Mouse (Mus musculus): ENCODE results near the gene Rtf2. TPM values are rescaled to one million over a fixed set of nuclear protein-coding genes. Genes with fewer than 3 reads are reported as not detected.

Rtf2 gene
- polyA plus RNA-seq, 1 experiment from 2014 or later: 75.3 TPM

DNA sequence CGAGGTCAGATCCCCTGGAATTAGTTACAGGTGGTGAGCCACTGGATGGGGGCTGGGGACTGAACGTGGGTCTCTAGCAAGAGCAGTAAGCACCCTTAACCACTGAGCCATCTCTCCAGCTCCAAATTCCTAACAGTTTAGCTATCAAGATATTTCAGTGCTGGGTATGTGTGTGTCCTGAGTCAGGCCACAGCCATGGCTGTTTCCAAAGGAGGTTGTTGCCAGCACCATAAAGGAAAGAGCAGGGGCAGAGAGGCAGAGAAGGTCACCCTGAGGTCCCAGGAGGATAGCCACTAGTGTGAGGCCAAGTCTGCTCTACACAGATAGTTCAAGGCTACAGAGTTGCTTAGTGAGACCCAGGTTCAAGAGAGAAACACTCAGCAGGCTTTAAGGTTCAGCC is 20.3 kb downstream of the Rtf2 start:
- ATAC-seq: no peak
- no peak overlapping the region for H3K4me3 ChIP-seq (ENCODE audit: low read depth, low read length)
- H3K4me1 ChIP-seq (replicated peaks; ENCODE audit: control insufficient read depth, insufficient read depth, low read length): no peaks in the 10 kb centered on the region
- no peak overlapping the region for H3K4me2 ChIP-seq (replicated peaks; ENCODE audit: low read depth)
- peaks cover 62% of the 10 kb centered on the region for H3K36me3 ChIP-seq (ENCODE audit: control insufficient read depth, insufficient read depth)
- H3K27me3 ChIP-seq (replicated peaks; ENCODE audit: control insufficient read depth, insufficient read depth, low read length): no peaks in the 10 kb centered on the region
- 93% methylated on average over 2 of the region's 2 CpGs for WGBS
- H3K9ac ChIP-seq (ENCODE audit: low read depth, low read length): no peak overlapping the region
- no peak overlapping the region for H3K27ac ChIP-seq (ENCODE audit: low read depth, low read length)
- no peak for TF ChIP-seq CTCF (IDR thresholded peaks at IDR 0.05; ENCODE audit: low read depth)
- H3K9me3 ChIP-seq (ENCODE audit: control insufficient read depth): no peaks in the 10 kb centered on the region

DNA sequence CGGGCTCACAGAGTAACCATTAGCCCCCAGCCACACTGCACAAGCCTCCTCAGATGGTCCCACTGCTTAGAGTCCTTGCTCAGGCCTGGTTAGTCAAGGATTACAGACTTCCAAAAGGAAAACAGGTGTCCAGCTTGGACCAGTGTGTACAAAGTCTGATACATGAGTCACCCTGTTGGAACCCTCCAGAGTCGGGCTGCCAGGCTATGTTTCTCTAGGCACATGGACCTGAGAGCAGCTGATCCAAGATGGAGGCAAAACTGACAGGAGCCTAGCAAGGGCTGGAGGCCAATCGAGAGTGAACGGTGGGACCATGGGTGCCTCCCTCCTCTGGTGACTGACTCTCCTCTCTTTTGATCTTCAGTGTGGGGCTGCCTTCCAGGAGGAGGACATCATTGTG is 22.5 kb downstream of the Rtf2 start:
- no peak overlapping the region for H3K4me2 ChIP-seq (replicated peaks; ENCODE audit: low read depth)
- H3K9me3 ChIP-seq (ENCODE audit: control insufficient read depth): no peaks in the 10 kb centered on the region
- no peak overlapping the region for H3K27ac ChIP-seq (ENCODE audit: low read depth, low read length)
- H3K9ac ChIP-seq (ENCODE audit: low read depth, low read length): no peak overlapping the region
- H3K4me3 ChIP-seq (ENCODE audit: low read depth, low read length): no peak overlapping the region
- no peak for ATAC-seq
- peaks cover 68% of the 10 kb centered on the region for H3K36me3 ChIP-seq (ENCODE audit: control insufficient read depth, insufficient read depth)
- H3K27me3 ChIP-seq (replicated peaks; ENCODE audit: control insufficient read depth, insufficient read depth, low read length): no peaks in the 10 kb centered on the region
- no peaks in the 10 kb centered on the region for H3K4me1 ChIP-seq (replicated peaks; ENCODE audit: control insufficient read depth, insufficient read depth, low read length)
- WGBS: 90% methylated on average over 4 of the region's 4 CpGs
- no peak for TF ChIP-seq CTCF (IDR thresholded peaks at IDR 0.05; ENCODE audit: low read depth)

DNA sequence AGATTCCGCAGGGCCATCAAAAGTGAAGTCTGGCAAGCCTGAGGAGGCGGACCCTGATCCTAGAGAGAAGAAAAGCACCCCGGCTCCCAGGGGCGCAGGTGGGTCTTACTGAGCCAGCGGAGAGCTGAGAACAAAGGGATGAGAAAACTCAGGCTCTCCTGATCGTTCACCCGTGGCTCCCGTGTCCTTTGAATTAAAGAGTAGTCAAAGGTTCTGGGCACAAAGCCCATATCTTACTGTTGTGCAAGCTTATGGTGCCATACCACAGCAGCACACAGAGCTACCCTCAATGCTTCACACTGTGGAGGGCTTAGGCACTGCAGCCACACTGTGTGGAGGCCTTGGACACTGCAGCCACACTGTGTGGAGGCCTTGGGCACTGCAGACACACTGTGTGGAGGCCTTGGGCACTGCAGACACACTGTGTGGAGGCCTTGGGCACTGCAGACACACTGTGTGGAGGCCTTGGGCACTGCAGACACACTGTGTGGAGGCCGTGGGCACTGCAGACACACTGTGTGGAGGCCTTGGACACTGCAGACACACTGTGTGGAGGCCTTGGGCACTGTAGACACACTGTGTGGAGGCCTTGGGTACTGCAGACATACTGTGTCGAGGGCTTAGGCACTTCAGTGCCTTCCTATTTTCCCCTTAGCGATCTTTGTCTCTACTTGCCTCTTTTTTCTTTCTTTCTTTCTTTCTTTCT is 26.2 kb downstream of the Rtf2 start:
- 89% methylated on average over 11 of the region's 11 CpGs for WGBS
- Histone ChIP-seq H3K27ac (ENCODE audit: low read depth, low read length) (no peak overlapping the region), H3K4me2 (replicated peaks; ENCODE audit: low read depth) (no peak overlapping the region), H3K9ac (ENCODE audit: low read depth, low read length) (no peak overlapping the region), H3K4me3 (ENCODE audit: low read depth, low read length) (no peak overlapping the region), H3K27me3 (replicated peaks; ENCODE audit: control insufficient read depth, insufficient read depth, low read length) (no peaks in the 10 kb centered on the region), H3K4me1 (replicated peaks; ENCODE audit: control insufficient read depth, insufficient read depth, low read length) (no peaks in the 10 kb centered on the region), H3K36me3 (ENCODE audit: control insufficient read depth, insufficient read depth) (peaks cover 77% of the 10 kb centered on the region), H3K9me3 (ENCODE audit: control insufficient read depth) (no peaks in the 10 kb centered on the region)
- no peak for ATAC-seq
- 0 out of 2 replicates have a peak, but pooled peaks have one; percentile 5 for TF ChIP-seq CTCF (IDR thresholded peaks at IDR 0.05; ENCODE audit: low read depth)

DNA sequence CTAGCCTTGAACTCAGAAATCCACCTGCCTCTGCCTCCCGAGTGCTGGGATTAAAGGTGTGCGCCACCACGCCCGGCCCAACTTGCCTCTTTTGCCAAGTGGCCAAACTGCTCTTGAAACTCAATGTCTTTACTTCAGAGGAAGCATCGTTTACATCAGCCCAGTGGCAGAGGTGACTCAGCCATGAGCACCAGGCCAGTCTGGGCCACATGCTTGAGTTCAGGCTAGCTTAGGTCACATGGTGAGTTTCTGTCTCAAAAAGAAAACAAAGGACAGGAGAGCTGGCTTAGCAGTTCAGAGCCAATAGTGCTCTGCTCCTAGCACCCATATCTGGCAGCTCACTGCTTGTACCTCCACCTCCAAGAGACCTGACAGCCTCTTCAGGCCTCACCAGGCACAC is 26.9 kb downstream of the Rtf2 start:
- Histone ChIP-seq H3K27ac (ENCODE audit: low read depth, low read length) (no peak overlapping the region), H3K4me1 (replicated peaks; ENCODE audit: control insufficient read depth, insufficient read depth, low read length) (no peaks in the 10 kb centered on the region), H3K9me3 (ENCODE audit: control insufficient read depth) (no peaks in the 10 kb centered on the region), H3K4me2 (replicated peaks; ENCODE audit: low read depth) (no peak overlapping the region), H3K36me3 (ENCODE audit: control insufficient read depth, insufficient read depth) (peaks cover 72% of the 10 kb centered on the region), H3K9ac (ENCODE audit: low read depth, low read length) (no peak overlapping the region), H3K4me3 (ENCODE audit: low read depth, low read length) (no peak overlapping the region), H3K27me3 (replicated peaks; ENCODE audit: control insufficient read depth, insufficient read depth, low read length) (no peaks in the 10 kb centered on the region)
- no peak for TF ChIP-seq CTCF (IDR thresholded peaks at IDR 0.05; ENCODE audit: low read depth)
- 89% methylated on average over 5 of the region's 5 CpGs for WGBS
- ATAC-seq: no peak

DNA sequence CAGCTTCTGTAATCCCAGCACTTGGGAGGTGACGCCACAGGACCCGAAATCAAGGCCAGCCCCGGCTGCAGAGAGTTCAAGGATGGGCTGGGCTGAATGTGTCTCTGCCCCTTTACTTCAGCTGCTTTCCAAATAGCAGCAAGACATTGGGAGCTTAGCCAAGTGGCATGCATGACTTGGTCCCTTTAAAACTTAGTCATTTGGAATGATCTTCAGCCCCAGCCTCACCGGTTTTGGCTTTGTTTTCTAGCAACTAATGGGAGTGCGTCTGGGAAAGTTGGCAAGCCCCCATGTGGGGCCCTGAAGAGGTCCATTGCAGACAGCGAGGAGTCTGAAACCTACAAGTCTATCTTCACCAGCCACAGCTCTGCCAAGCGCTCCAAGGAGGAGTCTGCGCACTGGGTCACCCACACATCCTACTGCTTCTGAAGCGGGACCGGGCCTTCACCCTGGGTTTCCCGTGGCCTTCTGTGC is 28.0 kb downstream of the Rtf2 start:
- no peak overlapping the region; the same call in 1 of the 2 replicates for H3K27ac ChIP-seq (ENCODE audit: low read depth, low read length)
- no peaks in the 10 kb centered on the region for H3K4me1 ChIP-seq (replicated peaks; ENCODE audit: control insufficient read depth, insufficient read depth, low read length)
- no peak for TF ChIP-seq CTCF (IDR thresholded peaks at IDR 0.05; ENCODE audit: low read depth)
- H3K4me3 ChIP-seq (ENCODE audit: low read depth, low read length): no peak overlapping the region
- no peak overlapping the region for H3K4me2 ChIP-seq (replicated peaks; ENCODE audit: low read depth)
- no peaks in the 10 kb centered on the region for H3K27me3 ChIP-seq (replicated peaks; ENCODE audit: control insufficient read depth, insufficient read depth, low read length)
- H3K9ac ChIP-seq (ENCODE audit: low read depth, low read length): no peak overlapping the region
- no peaks in the 10 kb centered on the region for H3K9me3 ChIP-seq (ENCODE audit: control insufficient read depth)
- 88% methylated on average over 11 of the region's 11 CpGs for WGBS
- H3K36me3 ChIP-seq (ENCODE audit: control insufficient read depth, insufficient read depth): peaks cover 63% of the 10 kb centered on the region
- no peak for ATAC-seq

DNA sequence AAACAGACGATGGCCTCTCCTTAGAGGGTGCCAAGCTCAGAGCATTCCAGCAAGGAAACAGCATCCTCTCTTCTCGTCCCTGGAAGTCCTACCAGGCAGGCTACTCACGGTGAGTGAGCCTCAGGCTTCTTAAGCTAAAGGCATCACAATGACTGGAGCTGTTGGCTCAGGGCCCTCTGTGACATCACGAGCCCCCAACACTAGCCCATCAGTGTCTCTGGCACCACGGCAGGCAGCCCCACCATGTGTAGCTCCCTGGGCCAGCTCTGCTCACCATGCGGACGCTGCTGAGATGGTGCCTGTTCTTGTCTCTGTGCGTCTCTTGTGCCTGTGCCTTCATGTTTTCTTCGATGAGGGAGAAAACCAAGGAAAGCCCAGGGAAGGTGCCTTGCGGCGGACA is 32.0 kb downstream of the Rtf2 start, which contains the start of gene Fam209:
Gene Fam209 (plus strand): TSS at position 203 of the 400 bp plus-strand sequence.
- WGBS: 86% methylated on average over 11 of the region's 11 CpGs
- ATAC-seq: no peak
- no peak within 1 kb of the TSS for H3K4me2 ChIP-seq (replicated peaks; ENCODE audit: low read depth)
- no peaks in the 10 kb centered on the region for H3K4me1 ChIP-seq (replicated peaks; ENCODE audit: control insufficient read depth, insufficient read depth, low read length)
- peaks cover 26% of the 10 kb centered on the region for H3K36me3 ChIP-seq (ENCODE audit: control insufficient read depth, insufficient read depth)
- H3K9me3 ChIP-seq (ENCODE audit: control insufficient read depth): no peaks in the 10 kb centered on the region
- TF ChIP-seq CTCF (IDR thresholded peaks at IDR 0.05; ENCODE audit: low read depth): no peak
- no peak within 1 kb of the TSS for H3K4me3 ChIP-seq (ENCODE audit: low read depth, low read length)
- no peak within 1 kb of the TSS for H3K9ac ChIP-seq (ENCODE audit: low read depth, low read length)
- H3K27me3 ChIP-seq (replicated peaks; ENCODE audit: control insufficient read depth, insufficient read depth, low read length): no peaks in the 10 kb centered on the region
- H3K27ac ChIP-seq (ENCODE audit: low read depth, low read length): no peak within 1 kb of the TSS
